Mouse (Mus musculus) liver, embryonic 14 days (tissue): ENCODE measurements around the gene Wdr91. TPM values are rescaled to one million over a fixed set of nuclear protein-coding genes. Genes with fewer than 3 reads are reported as not detected.

Experiments
- polyA plus RNA-seq: library from polyadenylated mRNA; depleted of rRNA; stranded (reverse); fragments of >200 nt; gene quantifications from 2 replicates; pipeline ENCODE4 v1.2.3, GENCODE M21; 2012; rRNA removed

Wdr91 gene
- polyA plus RNA-seq: 16.8 and 23.4 TPM in 2 replicates

DNA sequence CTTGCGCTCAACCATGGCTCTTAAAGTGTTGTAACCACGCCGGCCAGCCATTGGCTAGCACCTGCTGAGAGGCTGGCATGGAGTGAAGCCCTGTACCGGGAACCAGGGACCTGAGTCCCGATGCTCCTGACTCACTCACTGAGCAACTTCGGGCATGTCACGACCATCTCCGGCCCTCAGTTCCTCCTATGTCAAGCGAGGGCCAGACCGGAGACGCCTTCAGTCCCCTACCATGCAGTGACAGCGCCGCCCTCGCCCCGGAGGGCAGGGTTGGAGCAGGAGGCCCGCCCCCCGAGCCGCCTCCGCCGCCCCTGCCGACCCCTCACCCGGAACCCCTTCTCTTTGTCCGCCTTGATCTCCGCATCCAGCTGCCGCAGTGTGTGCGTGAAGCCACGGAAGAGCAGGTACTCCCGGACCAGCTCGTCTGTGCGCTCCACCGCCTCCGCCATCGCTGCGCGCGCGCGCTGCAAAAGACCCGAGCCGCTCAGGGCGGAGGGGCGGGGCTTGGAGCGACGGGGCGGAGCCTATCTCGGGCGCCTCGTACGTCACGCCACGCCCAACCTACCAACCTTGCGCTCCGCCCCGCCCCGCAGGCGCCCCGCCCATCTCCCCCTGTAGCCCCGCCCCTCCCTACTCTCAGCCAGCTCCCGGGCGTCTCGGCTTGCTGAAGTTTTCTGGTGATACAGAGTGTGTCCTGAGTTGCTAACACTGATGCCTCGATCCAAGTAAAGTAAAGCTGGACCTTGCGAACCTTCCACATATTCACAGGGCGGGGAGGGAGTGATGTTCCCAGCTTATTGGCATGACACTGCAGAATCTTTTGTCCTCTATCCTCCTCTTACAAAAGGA is at the start of gene Wdr91:
Gene Wdr91, minus strand, starts transcription at position 506 of the 849 bp plus-strand sequence.

DNA sequence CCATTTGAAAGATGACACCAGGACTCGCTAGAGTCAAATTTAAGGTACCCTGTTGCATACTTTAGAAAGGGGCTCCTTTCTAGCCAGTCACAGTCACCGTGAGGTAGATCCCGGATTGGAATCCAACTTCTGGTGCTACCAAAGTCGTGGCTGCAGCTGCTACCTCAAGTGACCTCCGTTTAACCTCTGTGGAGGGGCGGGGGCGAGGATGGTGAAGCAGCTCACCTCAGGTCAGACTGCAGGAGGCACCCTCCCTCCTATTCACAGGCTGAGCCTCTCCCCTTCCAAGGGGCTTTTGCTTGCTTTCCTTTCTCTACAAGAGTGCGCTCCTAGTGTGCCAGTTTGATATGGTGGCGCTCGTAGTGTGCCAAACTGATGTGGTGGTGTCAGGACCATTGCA is 9.3 kb upstream of the Wdr91 start, which contains the start of gene Stra8:
Gene Stra8, plus strand, starts transcription at position 208 of the 400 bp plus-strand sequence.

DNA sequence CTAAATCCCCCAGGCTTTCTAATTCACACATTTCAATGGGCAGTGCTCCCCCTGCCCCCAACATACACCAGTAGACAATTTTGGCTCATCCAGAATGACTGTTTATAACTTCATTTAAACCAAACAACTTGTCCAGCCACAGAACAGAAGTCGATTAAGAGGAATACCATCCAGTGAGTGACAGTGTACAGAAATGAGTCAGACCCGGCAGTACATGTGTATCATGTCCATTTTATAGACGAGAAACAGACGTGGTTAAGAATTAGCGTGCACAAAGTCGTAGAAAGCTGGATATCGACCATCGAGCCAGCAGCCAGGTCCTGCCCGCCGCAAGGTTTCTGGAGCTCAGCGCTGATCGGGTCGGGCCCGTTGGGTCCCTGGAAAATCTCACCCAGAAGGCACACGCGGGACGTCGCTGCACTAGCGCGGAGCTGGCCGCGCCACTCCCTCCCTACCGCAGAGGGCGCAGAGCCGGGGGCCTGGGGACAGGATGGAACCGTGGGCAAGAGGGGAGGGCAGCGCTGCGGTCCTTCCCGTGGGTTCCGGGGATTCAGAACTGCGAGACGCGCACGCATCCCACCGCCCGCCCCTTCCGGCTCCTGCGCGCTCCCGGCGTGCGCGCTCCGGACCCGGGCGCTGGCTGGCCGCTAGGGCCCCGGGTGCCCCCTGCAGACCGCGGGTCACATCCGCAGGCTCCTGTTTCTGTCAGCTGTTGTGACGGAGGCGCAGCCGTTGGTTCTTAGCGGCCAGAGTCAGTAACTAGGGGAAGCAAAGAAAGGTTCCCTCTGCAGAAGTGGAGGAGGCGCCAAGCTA is 33.0 kb downstream of the Wdr91 start, which contains the start of gene Cyren:
Gene Cyren, minus strand, starts transcription at position 552 of the 813 bp plus-strand sequence.

DNA sequence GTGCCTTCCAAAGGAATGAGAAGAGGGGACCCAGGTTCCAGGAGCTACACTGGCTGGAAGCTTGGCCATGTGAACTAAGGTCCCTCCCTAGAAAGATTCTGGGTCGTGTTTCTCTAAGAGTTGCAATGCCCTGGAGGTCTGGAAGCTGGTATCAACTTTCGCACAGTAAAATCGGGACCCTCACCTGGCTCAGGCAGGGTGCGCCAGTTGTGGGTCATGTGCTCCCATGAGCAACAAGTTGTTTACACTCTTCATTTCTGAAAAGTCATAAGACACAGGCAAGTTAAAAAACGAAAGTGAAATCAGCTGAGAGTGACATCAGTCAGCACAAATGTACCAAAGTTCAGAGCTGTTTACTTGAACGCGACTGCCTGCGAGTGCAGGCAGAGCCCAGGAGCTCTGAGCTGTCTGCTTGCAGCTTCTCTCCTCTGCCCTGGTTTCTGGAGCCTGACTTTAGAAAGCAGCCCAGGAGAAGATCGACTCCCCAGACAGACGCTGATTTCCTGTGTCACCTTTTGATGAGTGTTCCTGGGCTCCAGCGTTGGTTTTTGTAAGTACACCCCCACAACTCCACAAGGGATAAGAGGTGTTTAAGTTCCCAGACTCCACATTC is 47.8 kb downstream of the Wdr91 start, which contains the start of gene Tmem140:
Gene Tmem140, plus strand, starts transcription at position 356 of the 613 bp plus-strand sequence.

Other genes starting within 250 kb of the Wdr91 start
- 3.2 and 3.4 TPM in 2 replicates for gene Agbl3, start 130.4 kb downstream of the Wdr91 start, polyA plus RNA-seq
- gene Tmem140, start 47.7 kb downstream of the Wdr91 start, polyA plus RNA-seq: 1.6 and 2.1 TPM in 2 replicates
- 5.5 and 6.6 TPM in 2 replicates for gene Cyren, start 32.8 kb downstream of the Wdr91 start, polyA plus RNA-seq
- gene Stra8, start 9.3 kb upstream of the Wdr91 start, polyA plus RNA-seq: not detected in 2 replicates
- gene Slc23a4, start 77.5 kb upstream of the Wdr91 start, polyA plus RNA-seq: 0.15 and 0.19 TPM in 2 replicates
- gene Cnot4, start 222.8 kb upstream of the Wdr91 start, polyA plus RNA-seq: 7.6 and 8.2 TPM in 2 replicates